Mouse (Mus musculus): ENCODE measurements around the gene Hmg20b. TPM values are rescaled to one million over a fixed set of nuclear protein-coding genes. Genes with fewer than 3 reads are reported as not detected.
A peak's percentile ranks its signal among the peaks of the same experiment; 100 is the strongest.

The Hmg20b gene
- polyA plus RNA-seq (2014; fragmentation: Nextera tagmentation; extraction: Ambion mirVana): 90.2 and 100 TPM in 2 replicates

- peak within 1 kb of the TSS; percentile 90 for H3K4me3 ChIP-seq (ENCODE audit: low read depth, low read length)
- H3K27ac ChIP-seq (ENCODE audit: low read depth, low read length): peak within 1 kb of the TSS; percentile 68; the same call in 1 of the 2 replicates
- H3K9ac ChIP-seq (ENCODE audit: low read depth, low read length): peak within 1 kb of the TSS; percentile 88
- peaks cover 7% of the 10 kb centered on the region; the same call in 1 of the 2 replicates for H3K27me3 ChIP-seq (ENCODE audit: control insufficient read depth, insufficient read depth, low read length)
- H3K4me2 ChIP-seq (replicated peaks; ENCODE audit: low read depth, low read length): peak within 1 kb of the TSS; percentile 89
- peak; percentile 95 for ATAC-seq (ENCODE audit: low FRiP score)
- peaks cover 13% of the 10 kb centered on the region; the same call in 1 of the 2 replicates for H3K4me1 ChIP-seq (replicated peaks; ENCODE audit: control insufficient read depth, insufficient read depth, low read length)
- peak; percentile 97 for DNase-seq (ENCODE audit: low spot score)
- no peaks in the 10 kb centered on the region for H3K36me3 ChIP-seq (ENCODE audit: control insufficient read depth, insufficient read depth, low read length)
- under 1% methylated on average over 54 of the region's 54 CpGs for WGBS
- no peaks in the 10 kb centered on the region for H3K9me3 ChIP-seq (ENCODE audit: control insufficient read depth, low read length)
These were observed at the start of gene Hmg20b for GRCm38 (mm10) chr10:81350351-81351063. Gene Hmg20b, minus strand, starts transcription at chr10:81350480.

DNA sequence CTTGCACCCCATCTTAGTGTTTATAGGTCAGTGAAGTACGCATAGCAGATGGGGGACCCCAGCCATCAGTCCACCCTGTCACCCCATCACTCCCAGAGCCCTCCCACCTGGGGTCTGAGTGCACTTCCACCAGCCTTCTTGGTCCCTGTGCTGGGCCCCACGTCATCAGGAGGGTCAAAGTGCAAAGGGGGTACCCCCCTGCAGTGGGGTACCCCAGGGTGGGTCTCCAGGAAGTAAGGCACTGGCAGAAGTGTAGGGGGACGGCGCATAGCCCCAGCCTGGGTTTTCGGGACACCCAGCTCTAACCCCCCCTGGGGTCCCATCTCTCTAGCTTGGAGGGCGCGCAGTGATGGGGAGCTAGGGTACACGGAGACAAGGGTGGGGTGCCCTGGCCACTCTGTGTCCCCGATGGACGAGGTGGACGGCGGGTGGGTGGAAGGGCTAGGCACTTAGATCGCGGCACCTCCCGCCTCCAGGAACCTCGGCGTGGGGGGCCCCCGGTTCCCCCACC, 49.6 kb upstream of the Hmg20b start:
- 0 out of 2 replicates have a peak overlapping the region, but pooled peaks have one; percentile 25 for H3K9ac ChIP-seq (ENCODE audit: low read depth, low read length)
- H3K4me3 ChIP-seq (ENCODE audit: low read depth, low read length): no peak overlapping the region
- peaks cover 26% of the 10 kb centered on the region for H3K4me1 ChIP-seq (replicated peaks; ENCODE audit: control insufficient read depth, insufficient read depth, low read length)
- no peak overlapping the region for H3K27ac ChIP-seq (ENCODE audit: low read depth, low read length)
- ATAC-seq (ENCODE audit: low FRiP score) (no peak), DNase-seq (ENCODE audit: low spot score) (no peak)
- WGBS: 72% methylated on average over 14 of the region's 18 CpGs
- peaks cover 8% of the 10 kb centered on the region; the same call in 1 of the 2 replicates for H3K27me3 ChIP-seq (ENCODE audit: control insufficient read depth, insufficient read depth, low read length)
- H3K9me3 ChIP-seq (ENCODE audit: control insufficient read depth, low read length): no peaks in the 10 kb centered on the region
- no peaks in the 10 kb centered on the region for H3K36me3 ChIP-seq (ENCODE audit: control insufficient read depth, insufficient read depth, low read length)
- H3K4me2 ChIP-seq (replicated peaks; ENCODE audit: low read depth, low read length): no peak overlapping the region

GRCm38 (mm10) chr10:81399296-81399695, 49.0 kb upstream of the Hmg20b start:
- no peak overlapping the region for H3K4me3 ChIP-seq (ENCODE audit: low read depth, low read length)
- WGBS: 50% methylated on average over 5 of the region's 5 CpGs
- no peaks in the 10 kb centered on the region for H3K36me3 ChIP-seq (ENCODE audit: control insufficient read depth, insufficient read depth, low read length)
- H3K4me1 ChIP-seq (replicated peaks; ENCODE audit: control insufficient read depth, insufficient read depth, low read length): peaks cover 26% of the 10 kb centered on the region
- no peak overlapping the region for H3K9ac ChIP-seq (ENCODE audit: low read depth, low read length)
- H3K27me3 ChIP-seq (ENCODE audit: control insufficient read depth, insufficient read depth, low read length): peaks cover 8% of the 10 kb centered on the region; the same call in 1 of the 2 replicates
- H3K9me3 ChIP-seq (ENCODE audit: control insufficient read depth, low read length): no peaks in the 10 kb centered on the region
- no peak overlapping the region for H3K4me2 ChIP-seq (replicated peaks; ENCODE audit: low read depth, low read length)
- ATAC-seq (ENCODE audit: low FRiP score) (no peak), DNase-seq (ENCODE audit: low spot score) (no peak)
- no peak overlapping the region for H3K27ac ChIP-seq (ENCODE audit: low read depth, low read length)

GRCm38 (mm10) chr10:81396749-81397148, 46.5 kb upstream of the Hmg20b start:
- Histone ChIP-seq H3K4me1 (replicated peaks; ENCODE audit: control insufficient read depth, insufficient read depth, low read length) (peaks cover 15% of the 10 kb centered on the region), H3K9ac (ENCODE audit: low read depth, low read length) (peak overlapping the region; percentile 21; the same call in 1 of the 2 replicates), H3K36me3 (ENCODE audit: control insufficient read depth, insufficient read depth, low read length) (no peaks in the 10 kb centered on the region), H3K4me3 (ENCODE audit: low read depth, low read length) (no peak overlapping the region), H3K4me2 (replicated peaks; ENCODE audit: low read depth, low read length) (no peak overlapping the region), H3K27me3 (ENCODE audit: control insufficient read depth, insufficient read depth, low read length) (peaks cover 6% of the 10 kb centered on the region; the same call in 1 of the 2 replicates), H3K27ac (ENCODE audit: low read depth, low read length) (no peak overlapping the region), H3K9me3 (ENCODE audit: control insufficient read depth, low read length) (no peaks in the 10 kb centered on the region)
- 60% methylated on average over 5 of the region's 5 CpGs for WGBS
- ATAC-seq (ENCODE audit: low FRiP score) (no peak), DNase-seq (ENCODE audit: low spot score) (no peak)

DNA sequence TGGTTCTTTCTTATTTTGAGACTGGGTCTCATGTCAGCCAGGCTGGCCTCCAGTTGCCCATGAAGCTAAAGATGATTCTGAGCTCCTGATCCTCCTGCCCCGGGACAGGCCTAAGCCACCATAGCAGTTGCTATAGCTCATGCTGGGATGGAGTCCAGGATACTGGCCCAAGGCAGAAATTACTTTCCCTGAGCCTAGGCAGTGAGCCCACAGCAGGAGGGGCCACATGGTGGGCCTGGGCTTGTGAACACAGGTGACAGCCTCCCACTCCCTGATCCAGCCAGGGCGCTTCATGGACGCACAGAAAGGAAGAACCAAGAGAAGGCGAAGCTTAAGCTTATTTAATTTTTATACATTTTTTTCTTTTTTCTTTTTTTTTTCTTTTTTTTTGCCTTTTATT, 45.6 kb upstream of the Hmg20b start:
- no peak overlapping the region for H3K27ac ChIP-seq (ENCODE audit: low read depth, low read length)

DNA sequence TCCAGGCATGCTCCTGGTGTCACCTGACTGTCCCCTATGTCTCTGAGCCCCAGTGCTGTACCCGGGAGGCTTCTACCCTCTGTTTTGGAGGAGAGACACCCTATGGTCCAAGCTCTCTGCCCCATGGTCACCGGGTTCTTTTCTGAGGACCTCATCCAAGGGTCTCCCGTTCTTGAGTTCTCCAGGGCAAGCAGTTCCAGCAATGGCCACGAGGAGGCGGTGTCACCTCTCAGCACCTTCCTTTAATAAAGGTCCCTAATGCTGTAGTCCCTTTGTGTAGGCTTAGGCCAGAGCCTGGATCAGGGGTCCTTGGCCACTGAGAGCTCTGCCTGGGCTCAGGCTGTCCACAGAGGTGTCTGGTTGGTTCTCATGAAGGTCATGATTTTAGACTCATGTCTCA, 44.8 kb upstream of the Hmg20b start:
- peak; percentile 92 for DNase-seq (ENCODE audit: low spot score)
- H3K27me3 ChIP-seq (ENCODE audit: control insufficient read depth, insufficient read depth, low read length): peaks cover 3% of the 10 kb centered on the region; the same call in 1 of the 2 replicates
- H3K4me2 ChIP-seq (replicated peaks; ENCODE audit: low read depth, low read length): no peak overlapping the region
- no peaks in the 10 kb centered on the region for H3K36me3 ChIP-seq (ENCODE audit: control insufficient read depth, insufficient read depth, low read length)
- H3K4me1 ChIP-seq (replicated peaks; ENCODE audit: control insufficient read depth, insufficient read depth, low read length): peaks cover 2% of the 10 kb centered on the region; the same call in 1 of the 2 replicates
- no peak overlapping the region for H3K27ac ChIP-seq (ENCODE audit: low read depth, low read length)
- ATAC-seq (ENCODE audit: low FRiP score): 0 out of 2 replicates have a peak, but pooled peaks have one; percentile 12
- no peaks in the 10 kb centered on the region for H3K9me3 ChIP-seq (ENCODE audit: control insufficient read depth, low read length)
- 15% methylated on average over 5 of the region's 5 CpGs for WGBS
- H3K4me3 ChIP-seq (ENCODE audit: low read depth, low read length): no peak overlapping the region
- no peak overlapping the region for H3K9ac ChIP-seq (ENCODE audit: low read depth, low read length)

More for the DNA sequence above, 45.6 kb upstream of the Hmg20b start:
- ATAC-seq (ENCODE audit: low FRiP score) (no peak), DNase-seq (ENCODE audit: low spot score) (no peak)
- 82% methylated on average over 4 of the region's 4 CpGs for WGBS
- H3K9me3 ChIP-seq (ENCODE audit: control insufficient read depth, low read length): no peaks in the 10 kb centered on the region
- no peak overlapping the region for H3K4me2 ChIP-seq (replicated peaks; ENCODE audit: low read depth, low read length)
- no peaks in the 10 kb centered on the region for H3K36me3 ChIP-seq (ENCODE audit: control insufficient read depth, insufficient read depth, low read length)
- peaks cover 6% of the 10 kb centered on the region; the same call in 1 of the 2 replicates for H3K27me3 ChIP-seq (ENCODE audit: control insufficient read depth, insufficient read depth, low read length)
- no peak overlapping the region for H3K9ac ChIP-seq (ENCODE audit: low read depth, low read length)
- no peak overlapping the region for H3K4me3 ChIP-seq (ENCODE audit: low read depth, low read length)
- peaks cover 7% of the 10 kb centered on the region for H3K4me1 ChIP-seq (replicated peaks; ENCODE audit: control insufficient read depth, insufficient read depth, low read length)

DNA sequence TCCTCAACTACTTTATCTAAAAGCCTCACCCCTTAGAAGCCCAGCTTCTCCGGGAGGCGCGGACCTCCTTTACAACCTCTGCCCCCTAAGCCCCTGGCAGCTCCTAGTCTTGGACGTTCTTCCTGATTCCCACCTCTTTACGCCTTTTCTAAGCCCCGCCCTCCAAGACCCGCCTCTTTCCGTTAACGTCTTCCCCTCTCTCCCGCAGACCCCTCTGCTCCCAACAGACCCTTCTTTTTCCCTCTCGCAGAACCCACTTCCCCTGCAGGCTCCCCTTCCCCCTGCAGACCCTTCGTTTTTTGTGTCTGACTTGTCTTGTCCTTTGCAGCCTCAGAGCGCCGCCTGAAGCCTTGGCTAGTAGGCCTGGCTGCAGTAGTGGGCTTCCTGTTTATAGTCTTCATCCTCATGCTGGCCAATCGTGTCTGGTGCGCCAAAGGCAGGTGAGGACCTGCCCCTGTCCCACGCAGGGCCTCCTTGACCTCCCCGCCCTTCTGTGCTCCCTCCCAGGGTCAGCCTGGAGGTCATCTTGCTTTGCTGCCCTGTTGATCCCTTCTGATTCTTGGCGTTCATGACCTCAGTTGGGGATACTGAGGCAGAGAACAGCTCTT, 43.3 kb upstream of the Hmg20b start:
- H3K9ac ChIP-seq (ENCODE audit: low read depth, low read length): no peak overlapping the region
- H3K4me2 ChIP-seq (replicated peaks; ENCODE audit: low read depth, low read length): peak overlapping the region; percentile 21
- no peak for ATAC-seq (ENCODE audit: low FRiP score)
- peak overlapping the region; percentile 27; the same call in 1 of the 2 replicates for H3K27ac ChIP-seq (ENCODE audit: low read depth, low read length)
- H3K9me3 ChIP-seq (ENCODE audit: control insufficient read depth, low read length): no peaks in the 10 kb centered on the region
- H3K4me3 ChIP-seq (ENCODE audit: low read depth, low read length): no peak overlapping the region
- peaks cover 3% of the 10 kb centered on the region; the same call in 1 of the 2 replicates for H3K27me3 ChIP-seq (ENCODE audit: control insufficient read depth, insufficient read depth, low read length)
- WGBS: 7% methylated on average over 19 of the region's 19 CpGs
- no peaks in the 10 kb centered on the region for H3K36me3 ChIP-seq (ENCODE audit: control insufficient read depth, insufficient read depth, low read length)
- H3K4me1 ChIP-seq (replicated peaks; ENCODE audit: control insufficient read depth, insufficient read depth, low read length): peaks cover 2% of the 10 kb centered on the region; the same call in 1 of the 2 replicates
- DNase-seq (ENCODE audit: low spot score): peak; percentile 57

DNA sequence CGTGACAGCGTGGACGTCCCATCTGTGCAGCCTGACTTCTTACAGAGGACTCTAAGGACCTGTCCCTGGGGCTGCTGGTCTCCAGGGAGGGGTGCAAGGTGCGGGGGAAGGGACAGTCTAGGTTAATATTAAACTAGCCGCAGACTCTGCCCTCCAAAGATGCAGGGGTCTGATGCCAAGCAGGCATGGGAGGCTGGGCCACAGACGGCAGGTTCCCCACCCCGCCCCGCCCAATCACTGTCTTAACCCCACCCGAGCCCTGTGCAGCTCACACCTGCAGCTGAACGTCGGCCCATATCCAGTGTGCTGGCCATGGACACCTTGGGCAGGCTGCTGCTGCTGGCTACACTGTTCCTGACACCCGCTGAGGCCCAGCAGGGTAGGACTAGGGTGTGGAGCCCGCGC, 42.5 kb upstream of the Hmg20b start, which contains the start of gene Smim24:
Smim24 (plus strand) TSS at position 271 of the 405 bp plus-strand sequence.
- Histone ChIP-seq H3K9ac (ENCODE audit: low read depth, low read length) (no peak within 1 kb of the TSS), H3K4me2 (replicated peaks; ENCODE audit: low read depth, low read length) (peak within 1 kb of the TSS; percentile 21), H3K4me1 (replicated peaks; ENCODE audit: control insufficient read depth, insufficient read depth, low read length) (peaks cover 2% of the 10 kb centered on the region; the same call in 1 of the 2 replicates), H3K36me3 (ENCODE audit: control insufficient read depth, insufficient read depth, low read length) (no peaks in the 10 kb centered on the region), H3K4me3 (ENCODE audit: low read depth, low read length) (no peak within 1 kb of the TSS), H3K27ac (ENCODE audit: low read depth, low read length) (peak within 1 kb of the TSS; percentile 27; the same call in 1 of the 2 replicates), H3K9me3 (ENCODE audit: control insufficient read depth, low read length) (no peaks in the 10 kb centered on the region), H3K27me3 (ENCODE audit: control insufficient read depth, insufficient read depth, low read length) (peaks cover 3% of the 10 kb centered on the region; the same call in 1 of the 2 replicates)
- no peak for DNase-seq (ENCODE audit: low spot score)
- ATAC-seq (ENCODE audit: low FRiP score): no peak
- WGBS: 69% methylated on average over 14 of the region's 14 CpGs

Data from hindbrain, embryonic 11.5 days (tissue).